Mouse (Mus musculus): ENCODE measurements around the gene Naaladl2. TPM values are rescaled to one million over a fixed set of nuclear protein-coding genes. Genes with fewer than 3 reads are reported as not detected.
"Not testable (repeated sequence)": the region's sequence is repeated elsewhere in the genome, so short reads cannot be mapped to it uniquely, and the experiment has no call there.

Gene Naaladl2
- polyA plus RNA-seq, 1 experiment = 2.2 TPM

- DNase-seq = no peak
- Histone ChIP-seq H3K27ac (ENCODE audit: insufficient read depth, low read length) (no peak overlapping the region), H3K4me1 (ENCODE audit: control insufficient read depth, insufficient read depth, low read length) (no peaks in the 10 kb centered on the region), H3K27me3 (ENCODE audit: control insufficient read depth, insufficient read depth, low read length) (no peaks in the 10 kb centered on the region), H3K4me3 (replicated peaks; ENCODE audit: insufficient read depth, low read depth, low read length) (no peak overlapping the region)
- no peak for TF ChIP-seq POLR2A (IDR thresholded peaks at IDR 0.05; ENCODE audit: borderline replicate concordance, insufficient read depth, low read length)
- TF ChIP-seq CTCF (IDR thresholded peaks at IDR 0.05; ENCODE audit: borderline replicate concordance, insufficient read depth, low read depth, low read length) = no peak
Observed at GRCm38 (mm10) chr3:24163992-24164391, 980.1 kb downstream of the Naaladl2 start.

DNA sequence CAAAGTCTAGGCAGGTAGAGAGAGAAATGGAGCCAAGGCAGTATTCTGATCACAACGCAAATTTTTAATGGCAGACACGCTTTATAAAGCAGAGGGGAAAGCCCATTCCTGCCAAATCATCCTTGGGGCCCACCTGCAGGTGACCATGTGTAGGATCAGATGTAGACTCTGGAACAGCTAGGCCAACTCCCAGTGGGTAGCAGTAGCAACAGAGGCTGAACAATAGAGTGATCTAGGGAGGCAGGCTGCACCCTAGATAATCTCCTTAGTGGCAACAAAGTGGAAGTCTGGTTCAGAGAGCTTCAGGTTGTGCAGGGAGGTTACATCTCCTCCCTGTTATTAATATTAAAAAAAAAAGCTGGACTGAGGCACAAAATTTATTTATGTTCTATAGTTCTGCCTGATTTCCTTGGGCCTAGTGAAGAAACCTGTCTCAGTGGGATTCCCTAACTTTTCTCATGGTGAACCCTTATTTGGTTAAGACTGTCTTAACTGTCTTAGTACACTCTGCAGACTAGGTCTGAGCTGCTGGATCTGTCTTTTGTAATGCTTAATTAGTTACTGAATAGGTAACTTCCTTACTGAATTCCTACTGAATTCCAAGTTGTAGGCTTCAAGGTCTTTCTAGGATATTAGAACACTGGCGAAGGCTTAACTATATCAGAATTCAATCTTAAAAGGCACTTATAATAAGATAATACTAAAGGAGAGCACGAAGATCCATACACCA is 992.8 kb downstream of the Naaladl2 start:
- peak in 1 of 2 experiments; percentile 2 for DNase-seq
- not testable (repeated sequence) for H3K4me1 ChIP-seq (ENCODE audit: control insufficient read depth, insufficient read depth, low read length); H3K27me3 ChIP-seq (ENCODE audit: control insufficient read depth, insufficient read depth, low read length); H3K4me3 ChIP-seq (replicated peaks; ENCODE audit: insufficient read depth, low read depth, low read length); H3K27ac ChIP-seq (ENCODE audit: insufficient read depth, low read length)
- WGBS = 58% methylated on average over 4 of the region's 4 CpGs

- Histone ChIP-seq H3K4me3 (replicated peaks; ENCODE audit: insufficient read depth, low read depth, low read length) (no peak overlapping the region), H3K27ac (ENCODE audit: insufficient read depth, low read length) (no peak overlapping the region), H3K4me1 (ENCODE audit: control insufficient read depth, insufficient read depth, low read length) (no peaks in the 10 kb centered on the region), H3K27me3 (ENCODE audit: control insufficient read depth, insufficient read depth, low read length) (no peaks in the 10 kb centered on the region)
- no peak for DNase-seq
- TF ChIP-seq CTCF (IDR thresholded peaks at IDR 0.05; ENCODE audit: borderline replicate concordance, insufficient read depth, low read depth, low read length) = no peak
- TF ChIP-seq POLR2A (IDR thresholded peaks at IDR 0.05; ENCODE audit: borderline replicate concordance, insufficient read depth, low read length) = no peak
- WGBS = 94% methylated on average over 1 of the region's 1 CpGs
Observed at GRCm38 (mm10) chr3:24142808-24143207, 1001.3 kb downstream of the Naaladl2 start.

DNA sequence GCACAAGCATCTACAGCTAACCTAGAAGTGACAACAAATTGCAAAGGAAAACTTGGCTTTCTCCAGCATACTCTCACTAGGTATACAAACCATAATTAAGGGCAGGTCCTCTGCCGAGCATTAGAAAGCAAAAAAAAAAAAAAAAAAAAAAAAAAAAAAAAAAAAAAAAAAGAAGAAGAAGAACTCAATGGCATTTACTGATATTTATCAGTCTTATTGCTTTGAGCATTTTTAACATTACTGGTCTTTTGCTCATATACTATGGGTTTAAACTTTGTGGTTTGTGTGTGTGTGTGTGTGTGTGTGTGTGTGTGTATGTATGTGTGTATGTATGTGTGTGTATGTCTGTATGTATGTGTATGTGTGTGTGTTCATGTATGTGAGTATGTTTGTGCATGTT is 1006.1 kb downstream of the Naaladl2 start:
- WGBS = 71% methylated on average over 1 of the region's 1 CpGs
- Histone ChIP-seq H3K27me3 (ENCODE audit: control insufficient read depth, insufficient read depth, low read length) (no peaks in the 10 kb centered on the region), H3K27ac (ENCODE audit: insufficient read depth, low read length) (no peak overlapping the region), H3K4me1 (ENCODE audit: control insufficient read depth, insufficient read depth, low read length) (no peaks in the 10 kb centered on the region), H3K4me3 (replicated peaks; ENCODE audit: insufficient read depth, low read depth, low read length) (no peak overlapping the region)
- TF ChIP-seq POLR2A (IDR thresholded peaks at IDR 0.05; ENCODE audit: borderline replicate concordance, insufficient read depth, low read length) (no peak), CTCF (IDR thresholded peaks at IDR 0.05; ENCODE audit: borderline replicate concordance, insufficient read depth, low read depth, low read length) (no peak)
- no peak for DNase-seq

GRCm38 (mm10) chr3:24126200-24126599 is 1017.9 kb downstream of the Naaladl2 start:
- Histone ChIP-seq H3K27me3 (ENCODE audit: control insufficient read depth, insufficient read depth, low read length) (no peaks in the 10 kb centered on the region), H3K4me1 (ENCODE audit: control insufficient read depth, insufficient read depth, low read length) (no peaks in the 10 kb centered on the region), H3K27ac (ENCODE audit: insufficient read depth, low read length) (no peak overlapping the region), H3K4me3 (replicated peaks; ENCODE audit: insufficient read depth, low read depth, low read length) (no peak overlapping the region)
- TF ChIP-seq POLR2A (IDR thresholded peaks at IDR 0.05; ENCODE audit: borderline replicate concordance, insufficient read depth, low read length) (no peak), CTCF (IDR thresholded peaks at IDR 0.05; ENCODE audit: borderline replicate concordance, insufficient read depth, low read depth, low read length) (no peak)
- 92% methylated on average over 1 of the region's 1 CpGs for WGBS
- DNase-seq = no peak

- no peaks in the 10 kb centered on the region for H3K27me3 ChIP-seq (ENCODE audit: control insufficient read depth, insufficient read depth, low read length)
- no peak for TF ChIP-seq CTCF (IDR thresholded peaks at IDR 0.05; ENCODE audit: borderline replicate concordance, insufficient read depth, low read depth, low read length)
- no peak for TF ChIP-seq POLR2A (IDR thresholded peaks at IDR 0.05; ENCODE audit: borderline replicate concordance, insufficient read depth, low read length)
- 87% methylated on average over 2 of the region's 2 CpGs for WGBS
- no peak for DNase-seq
- H3K4me1 ChIP-seq (ENCODE audit: control insufficient read depth, insufficient read depth, low read length) = no peaks in the 10 kb centered on the region
- no peak overlapping the region for H3K4me3 ChIP-seq (replicated peaks; ENCODE audit: insufficient read depth, low read depth, low read length)
- H3K27ac ChIP-seq (ENCODE audit: insufficient read depth, low read length) = no peak overlapping the region
Observed at GRCm38 (mm10) chr3:24124034-24124433, 1020.0 kb downstream of the Naaladl2 start.

DNA sequence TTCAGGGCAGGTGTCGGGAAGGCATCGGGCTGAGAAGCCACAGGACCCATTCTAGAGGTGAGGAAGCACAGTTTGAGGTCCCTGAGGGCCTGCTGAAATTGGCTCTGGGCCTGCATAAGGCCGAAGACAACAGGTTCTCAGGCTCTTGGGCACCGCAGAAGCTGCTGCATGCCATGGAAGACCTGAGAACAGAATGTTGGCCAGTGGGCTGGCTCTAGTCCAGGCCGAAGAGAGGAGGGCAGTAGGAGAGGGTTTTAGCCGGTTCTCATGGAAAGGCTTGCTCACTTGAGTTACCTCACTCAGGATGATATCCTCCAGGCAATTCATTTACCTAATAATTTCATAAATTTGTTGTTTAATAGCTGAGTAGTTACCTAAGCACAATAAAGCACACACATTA is 1025.9 kb downstream of the Naaladl2 start:
- TF ChIP-seq CTCF (IDR thresholded peaks at IDR 0.05; ENCODE audit: borderline replicate concordance, insufficient read depth, low read depth, low read length) = no peak
- Histone ChIP-seq H3K4me3 (replicated peaks; ENCODE audit: insufficient read depth, low read depth, low read length) (no peak overlapping the region), H3K27ac (ENCODE audit: insufficient read depth, low read length) (no peak overlapping the region), H3K4me1 (ENCODE audit: control insufficient read depth, insufficient read depth, low read length) (no peaks in the 10 kb centered on the region), H3K27me3 (ENCODE audit: control insufficient read depth, insufficient read depth, low read length) (no peaks in the 10 kb centered on the region)
- peak; percentile 25 to 37 for DNase-seq
- 31% methylated on average over 6 of the region's 6 CpGs for WGBS

DNA sequence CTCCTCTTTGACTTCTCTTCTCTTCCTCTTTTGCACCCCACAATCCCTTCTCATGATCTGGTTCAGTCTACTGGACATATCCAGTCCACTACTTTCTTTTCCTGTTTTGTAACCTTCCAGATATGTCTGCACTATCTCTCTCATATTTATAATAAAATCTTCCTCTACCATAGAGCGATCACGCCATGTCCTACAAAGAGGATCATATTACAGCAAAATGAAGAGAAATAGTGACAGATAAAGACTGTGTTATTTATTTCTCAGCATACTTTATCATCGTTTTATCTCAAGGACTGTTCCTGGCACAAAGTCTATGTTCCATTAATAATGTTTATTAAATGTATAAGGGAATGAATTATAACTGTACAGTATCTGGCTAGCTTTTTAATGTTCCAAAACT is 1029.2 kb downstream of the Naaladl2 start:
- no peak overlapping the region for H3K4me3 ChIP-seq (replicated peaks; ENCODE audit: insufficient read depth, low read depth, low read length)
- 93% methylated on average over 3 of the region's 3 CpGs for WGBS
- H3K4me1 ChIP-seq (ENCODE audit: control insufficient read depth, insufficient read depth, low read length) = no peaks in the 10 kb centered on the region
- no peak for DNase-seq
- no peaks in the 10 kb centered on the region for H3K27me3 ChIP-seq (ENCODE audit: control insufficient read depth, insufficient read depth, low read length)
- no peak overlapping the region for H3K27ac ChIP-seq (ENCODE audit: insufficient read depth, low read length)
- TF ChIP-seq POLR2A (IDR thresholded peaks at IDR 0.05; ENCODE audit: borderline replicate concordance, insufficient read depth, low read length) (no peak), CTCF (IDR thresholded peaks at IDR 0.05; ENCODE audit: borderline replicate concordance, insufficient read depth, low read depth, low read length) (no peak)
